Mouse (Mus musculus) cerebellum, postnatal 25 days (tissue): ENCODE data around the gene Acox3.
A peak's percentile ranks its signal among the peaks of the same experiment; 100 is the strongest.
"Not testable (repeated sequence)": the region's sequence is repeated elsewhere in the genome, so short reads cannot be mapped to it uniquely, and the experiment has no call there.

ENCODE experiments used
- DNase-seq, 2 experiments: peaks; one replicate each; pipeline ENCODE4 v3.0.0; 2021; ENCODE audit warnings: mixed read lengths in 2 of 2

The Acox3 gene

GRCm38 (mm10) chr5:35578411-35578810 is 4.4 kb upstream of the Acox3 start:
- no peak for DNase-seq

GRCm38 (mm10) chr5:35579247-35579893 is 3.5 kb upstream of the Acox3 start:
- no peak for DNase-seq

- no peak for DNase-seq
Measured at GRCm38 (mm10) chr5:35580156-35580922, 2.5 kb upstream of the Acox3 start.

GRCm38 (mm10) chr5:35583221-35583783 is 462 bp downstream of the Acox3 start:
- no peak for DNase-seq

- DNase-seq = not testable (repeated sequence)
Measured at GRCm38 (mm10) chr5:35584259-35584658, 1.4 kb downstream of the Acox3 start.

GRCm38 (mm10) chr5:35591497-35591896 is 8.7 kb downstream of the Acox3 start:
- DNase-seq = no peak

GRCm38 (mm10) chr5:35592081-35592736 is 9.4 kb downstream of the Acox3 start:
- DNase-seq = no peak

GRCm38 (mm10) chr5:35592824-35593223 is 10.0 kb downstream of the Acox3 start:
- DNase-seq = no peak

- DNase-seq = no peak
Measured at GRCm38 (mm10) chr5:35593272-35593671, 10.4 kb downstream of the Acox3 start.

GRCm38 (mm10) chr5:35594768-35595167 is 11.9 kb downstream of the Acox3 start:
- DNase-seq = no peak

GRCm38 (mm10) chr5:35595706-35596105 is 12.9 kb downstream of the Acox3 start:
- DNase-seq = peak; percentile 74 to 83

GRCm38 (mm10) chr5:35596169-35597160 is 13.6 kb downstream of the Acox3 start:
- DNase-seq = no peak

- DNase-seq = no peak
Measured at GRCm38 (mm10) chr5:35600233-35600632, 17.4 kb downstream of the Acox3 start.

- no peak for DNase-seq
Measured at GRCm38 (mm10) chr5:35601526-35601925, 18.7 kb downstream of the Acox3 start.

GRCm38 (mm10) chr5:35605355-35605754 is 22.5 kb downstream of the Acox3 start:
- no peak for DNase-seq

- DNase-seq = no peak
Measured at GRCm38 (mm10) chr5:35606800-35607199, 24.0 kb downstream of the Acox3 start.

GRCm38 (mm10) chr5:35607784-35608183 is 24.9 kb downstream of the Acox3 start:
- DNase-seq = peak in 1 of 2 experiments; percentile 62

GRCm38 (mm10) chr5:35608559-35608958 is 25.7 kb downstream of the Acox3 start:
- no peak for DNase-seq

GRCm38 (mm10) chr5:35609381-35609780 is 26.5 kb downstream of the Acox3 start:
- no peak for DNase-seq

GRCm38 (mm10) chr5:35609971-35610370 is 27.1 kb downstream of the Acox3 start:
- DNase-seq = no peak

GRCm38 (mm10) chr5:35610381-35610780 is 27.5 kb downstream of the Acox3 start:
- no peak for DNase-seq

- DNase-seq = peak in 1 of 2 experiments; percentile 28
Measured at GRCm38 (mm10) chr5:35611170-35611569, 28.3 kb downstream of the Acox3 start.
